Mouse (Mus musculus): ENCODE data around the gene Selenom. TPM values are rescaled to one million over a fixed set of nuclear protein-coding genes. Genes with fewer than 3 reads are reported as not detected.

Selenom gene
- polyA plus RNA-seq, 1 experiment from 2014 or later = 35.0 TPM

DNA sequence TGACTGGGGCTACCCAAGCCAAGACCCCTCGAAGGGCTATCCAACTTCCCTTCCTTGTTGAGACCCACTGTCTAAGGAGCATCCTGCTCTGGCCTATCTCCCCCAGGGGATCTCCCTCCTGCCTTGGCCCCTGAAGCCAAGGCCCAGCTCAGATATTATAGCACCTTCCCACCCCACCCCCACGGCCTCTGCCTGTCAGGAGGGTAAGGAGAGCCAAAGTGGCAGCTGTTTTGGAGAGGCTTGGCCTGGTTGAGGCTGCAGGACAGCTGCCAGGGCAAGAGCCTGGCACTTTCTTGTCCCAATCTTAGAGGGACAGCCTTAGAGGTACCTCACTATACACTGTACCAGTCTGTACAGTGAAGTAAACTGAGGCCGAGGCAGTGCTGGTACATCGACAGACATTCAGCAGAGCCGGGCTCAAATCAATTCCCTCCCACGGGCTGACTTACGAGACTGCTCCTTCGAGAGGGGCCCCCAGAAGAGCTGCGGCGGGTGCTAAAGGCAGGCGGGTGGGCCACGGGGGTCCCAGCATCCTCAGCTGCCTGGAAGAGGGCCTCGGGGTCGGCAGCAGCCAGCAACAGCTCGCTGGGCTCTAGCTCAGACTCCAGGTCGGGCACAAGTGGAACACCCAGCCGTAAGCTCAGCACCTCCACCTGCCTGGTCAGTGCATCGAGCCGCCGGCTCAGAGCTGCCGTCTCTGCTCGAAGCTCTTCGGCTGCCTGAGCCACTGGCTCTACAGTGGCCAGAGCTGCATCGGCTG lies 12.7 kb downstream of the Selenom start:
- H3K36me3 ChIP-seq = peaks cover 98% of the 10 kb centered on the region
- no peak overlapping the region for H3K27ac ChIP-seq
- DNase-seq (ENCODE audit: low spot score) = no peak
- no peaks in the 10 kb centered on the region for H3K27me3 ChIP-seq (ENCODE audit: low read depth, poor library complexity, severe bottlenecking)
- no peak overlapping the region for H3K4me3 ChIP-seq
- H3K9me3 ChIP-seq (replicated peaks) = no peaks in the 10 kb centered on the region
- no peaks in the 10 kb centered on the region for H3K4me1 ChIP-seq
- 92% methylated on average over 24 of the region's 24 CpGs for WGBS

DNA sequence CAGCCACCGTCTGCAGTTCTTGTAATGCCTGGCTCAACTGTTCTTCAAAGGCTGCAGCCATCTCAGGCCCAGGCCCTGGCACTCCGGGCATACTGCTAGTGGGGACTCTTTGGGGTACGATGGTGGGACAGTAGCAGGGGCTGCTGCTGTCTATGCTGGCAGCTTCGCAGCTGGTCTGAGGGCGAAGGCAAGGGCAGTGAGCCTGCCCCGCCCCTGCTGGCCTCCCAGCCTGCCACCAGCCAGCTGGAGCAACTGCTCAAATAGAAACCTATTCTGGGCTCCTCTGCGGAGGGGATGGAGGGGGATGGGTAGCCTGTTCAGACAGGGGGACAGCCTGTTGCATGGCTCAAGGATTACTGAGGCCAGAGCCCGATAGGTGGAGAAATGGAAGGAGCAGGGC lies 13.3 kb downstream of the Selenom start:
- H3K4me3 ChIP-seq = no peak overlapping the region
- H3K27me3 ChIP-seq (ENCODE audit: low read depth, poor library complexity, severe bottlenecking) = no peaks in the 10 kb centered on the region
- H3K36me3 ChIP-seq = peaks cover 98% of the 10 kb centered on the region
- no peak overlapping the region for H3K27ac ChIP-seq
- no peaks in the 10 kb centered on the region for H3K9me3 ChIP-seq (replicated peaks)
- H3K4me1 ChIP-seq = no peaks in the 10 kb centered on the region
- no peak for DNase-seq (ENCODE audit: low spot score)
- 88% methylated on average over 8 of the region's 8 CpGs for whole genome bisulfite sequencing

DNA sequence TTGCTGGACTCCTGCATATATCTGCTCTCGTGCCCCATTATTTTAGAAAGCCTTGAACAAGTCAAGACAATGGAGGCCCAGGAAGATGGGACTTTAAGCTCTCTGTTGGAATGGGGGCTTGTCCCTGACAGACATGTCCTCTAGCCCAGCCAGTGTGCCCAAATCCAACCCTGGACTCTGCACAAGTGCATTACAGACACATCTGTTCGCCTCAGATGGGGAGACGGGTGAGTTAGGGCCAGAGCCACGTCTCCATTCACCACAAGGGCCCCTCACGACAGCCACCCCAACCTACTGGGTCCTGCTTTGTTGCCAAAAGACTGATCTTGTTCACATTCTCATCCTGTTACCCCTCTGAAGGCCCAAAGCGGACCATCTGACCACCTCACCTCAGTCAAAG lies 13.7 kb downstream of the Selenom start:
- no peak for DNase-seq (ENCODE audit: low spot score)
- Histone ChIP-seq H3K4me1 (no peaks in the 10 kb centered on the region), H3K36me3 (peaks cover 98% of the 10 kb centered on the region), H3K4me3 (no peak overlapping the region), H3K27me3 (ENCODE audit: low read depth, poor library complexity, severe bottlenecking) (no peaks in the 10 kb centered on the region), H3K27ac (no peak overlapping the region), H3K9me3 (replicated peaks) (no peaks in the 10 kb centered on the region)
- 90% methylated on average over 6 of the region's 6 CpGs for WGBS

DNA sequence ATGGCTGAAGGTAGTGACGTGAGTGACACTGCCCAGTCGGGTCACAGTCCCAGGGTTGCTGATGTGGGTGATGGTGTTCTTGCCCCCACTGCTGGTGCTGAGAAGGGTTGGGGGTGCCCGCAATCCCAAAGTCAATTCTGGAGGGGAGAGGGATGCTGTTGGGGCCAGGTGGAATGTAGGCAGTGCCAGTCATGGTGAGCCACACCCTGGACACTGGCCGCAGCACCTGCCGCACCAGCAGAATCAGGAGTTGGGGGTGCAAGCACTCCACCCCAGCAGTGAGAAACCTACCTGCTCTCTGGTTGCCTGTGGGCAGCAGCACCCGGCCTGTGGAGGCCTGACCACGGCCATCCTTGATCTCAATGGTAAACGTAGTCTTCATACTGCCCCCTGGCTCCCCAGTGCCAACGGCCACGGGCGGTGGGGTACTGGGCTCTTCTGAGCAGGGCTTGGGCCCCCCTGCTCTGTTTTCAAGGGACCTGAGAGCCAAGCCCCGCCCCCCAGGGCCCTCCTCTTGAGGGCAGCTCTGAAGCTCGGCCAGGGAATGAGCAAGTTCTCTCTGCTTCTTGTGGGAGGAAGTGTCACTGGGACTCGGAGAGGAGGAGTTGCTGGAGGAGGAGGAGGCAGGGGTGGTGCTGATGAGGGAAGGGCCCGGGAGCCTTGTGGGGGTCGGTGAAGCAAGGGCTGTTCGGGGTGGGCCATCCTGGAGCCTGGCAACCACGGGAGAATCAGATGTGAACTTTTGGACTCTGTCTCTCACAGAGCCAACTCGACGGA lies 15.2 kb downstream of the Selenom start:
- no peak for DNase-seq (ENCODE audit: low spot score)
- Histone ChIP-seq H3K4me3 (no peak overlapping the region), H3K9me3 (replicated peaks) (no peaks in the 10 kb centered on the region), H3K4me1 (peaks cover under 1% of the 10 kb centered on the region; the same call in 1 of the 2 replicates), H3K36me3 (peaks cover 98% of the 10 kb centered on the region), H3K27me3 (ENCODE audit: low read depth, poor library complexity, severe bottlenecking) (no peaks in the 10 kb centered on the region), H3K27ac (no peak overlapping the region)
- WGBS = 84% methylated on average over 20 of the region's 20 CpGs

DNA sequence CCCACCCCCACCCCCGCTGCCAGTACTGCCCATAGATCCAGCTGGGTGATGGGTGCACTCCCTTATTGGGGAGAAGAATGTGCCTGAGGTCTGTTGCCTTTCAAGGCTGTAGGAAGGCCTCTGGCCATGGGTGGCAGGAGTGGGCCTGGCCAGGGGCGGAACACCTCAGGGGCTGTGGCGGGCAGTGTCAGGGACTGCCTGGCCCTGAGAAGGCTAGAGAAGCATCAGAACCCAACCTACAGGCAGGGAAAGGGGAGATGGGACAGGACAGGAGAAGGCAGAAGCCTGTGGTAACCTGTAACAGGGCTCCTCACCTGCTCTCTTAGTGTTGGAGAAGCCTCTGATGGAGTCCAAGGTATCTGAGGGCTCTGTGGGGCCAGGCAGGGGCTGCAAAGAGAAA lies 16.2 kb downstream of the Selenom start:
- no peak overlapping the region for H3K27ac ChIP-seq
- no peaks in the 10 kb centered on the region for H3K9me3 ChIP-seq (replicated peaks)
- WGBS = 98% methylated on average over 3 of the region's 3 CpGs
- peaks cover 11% of the 10 kb centered on the region for H3K4me1 ChIP-seq
- peaks cover 88% of the 10 kb centered on the region for H3K36me3 ChIP-seq
- no peak overlapping the region for H3K4me3 ChIP-seq
- no peaks in the 10 kb centered on the region for H3K27me3 ChIP-seq (ENCODE audit: low read depth, poor library complexity, severe bottlenecking)
- no peak for DNase-seq (ENCODE audit: low spot score)

DNA sequence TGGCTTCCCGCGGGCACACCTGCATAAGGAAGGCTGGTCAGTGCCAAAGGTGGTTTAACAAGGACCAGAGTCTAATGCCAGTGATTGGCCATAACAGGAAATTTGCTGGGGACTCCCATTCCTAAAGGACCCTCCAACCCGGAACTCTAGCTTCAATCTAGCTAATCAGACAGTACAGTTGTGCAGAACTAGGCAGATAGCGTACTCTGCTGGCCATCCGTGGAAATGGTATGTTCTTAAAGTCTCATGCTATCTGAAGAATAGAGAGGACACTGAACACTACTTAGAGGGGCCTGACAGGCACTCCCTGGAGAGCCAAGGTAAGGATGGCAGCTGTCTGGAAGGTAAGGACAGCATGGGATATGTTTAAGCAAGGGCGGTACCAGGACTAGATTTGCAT lies 17.1 kb downstream of the Selenom start:
- no peak for DNase-seq (ENCODE audit: low spot score)
- Histone ChIP-seq H3K36me3 (peaks cover 79% of the 10 kb centered on the region), H3K4me1 (peaks cover 20% of the 10 kb centered on the region), H3K27ac (no peak overlapping the region), H3K9me3 (replicated peaks) (no peaks in the 10 kb centered on the region), H3K27me3 (ENCODE audit: low read depth, poor library complexity, severe bottlenecking) (no peaks in the 10 kb centered on the region), H3K4me3 (no peak overlapping the region)
- 88% methylated on average over 6 of the region's 6 CpGs for WGBS

DNA sequence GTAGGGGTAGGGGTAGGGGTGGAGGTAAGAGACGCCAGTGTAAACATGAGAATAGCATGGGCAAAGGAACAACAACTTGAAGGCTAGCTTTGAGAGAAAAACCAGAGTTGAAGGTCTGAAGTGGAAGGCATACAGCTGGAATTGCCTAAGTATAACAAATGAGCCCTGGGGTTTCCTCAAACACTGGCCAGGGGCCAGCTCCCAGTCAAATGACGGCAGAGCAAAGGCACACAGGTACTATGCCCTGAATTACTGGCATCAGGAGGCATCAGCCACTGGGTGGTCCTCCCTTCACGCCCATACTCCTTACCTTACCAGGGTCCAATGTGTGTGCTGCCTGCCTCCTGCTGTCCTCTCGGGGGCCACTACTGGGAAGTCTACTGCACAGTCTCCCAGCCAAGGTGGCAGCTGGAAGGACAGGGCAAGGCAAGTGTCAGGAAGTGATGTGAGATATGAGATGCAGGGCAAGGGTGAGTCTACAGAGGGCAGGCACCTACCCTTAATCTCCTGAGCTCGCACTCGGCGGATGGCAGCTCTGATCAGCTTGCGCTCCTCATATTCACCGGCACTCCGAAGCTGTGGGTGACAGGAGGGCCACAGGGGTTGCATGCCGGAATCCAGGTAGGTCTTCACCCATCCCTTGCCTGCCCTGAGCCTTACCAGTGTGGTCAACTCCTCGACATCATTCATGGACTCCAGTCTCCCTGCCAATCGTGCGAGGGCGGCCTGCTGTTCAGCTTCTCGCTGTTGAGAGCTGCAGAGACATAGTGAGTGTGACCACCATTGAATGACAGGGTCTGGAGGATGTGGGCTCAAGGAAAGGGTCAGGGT lies 17.8 kb downstream of the Selenom start:
- no peak overlapping the region for H3K4me3 ChIP-seq
- H3K27me3 ChIP-seq (ENCODE audit: low read depth, poor library complexity, severe bottlenecking) = no peaks in the 10 kb centered on the region
- no peak for DNase-seq (ENCODE audit: low spot score)
- H3K9me3 ChIP-seq (replicated peaks) = no peaks in the 10 kb centered on the region
- 91% methylated on average over 16 of the region's 16 CpGs for WGBS
- no peak overlapping the region for H3K27ac ChIP-seq
- H3K4me1 ChIP-seq = peaks cover 25% of the 10 kb centered on the region
- H3K36me3 ChIP-seq = peaks cover 79% of the 10 kb centered on the region

DNA sequence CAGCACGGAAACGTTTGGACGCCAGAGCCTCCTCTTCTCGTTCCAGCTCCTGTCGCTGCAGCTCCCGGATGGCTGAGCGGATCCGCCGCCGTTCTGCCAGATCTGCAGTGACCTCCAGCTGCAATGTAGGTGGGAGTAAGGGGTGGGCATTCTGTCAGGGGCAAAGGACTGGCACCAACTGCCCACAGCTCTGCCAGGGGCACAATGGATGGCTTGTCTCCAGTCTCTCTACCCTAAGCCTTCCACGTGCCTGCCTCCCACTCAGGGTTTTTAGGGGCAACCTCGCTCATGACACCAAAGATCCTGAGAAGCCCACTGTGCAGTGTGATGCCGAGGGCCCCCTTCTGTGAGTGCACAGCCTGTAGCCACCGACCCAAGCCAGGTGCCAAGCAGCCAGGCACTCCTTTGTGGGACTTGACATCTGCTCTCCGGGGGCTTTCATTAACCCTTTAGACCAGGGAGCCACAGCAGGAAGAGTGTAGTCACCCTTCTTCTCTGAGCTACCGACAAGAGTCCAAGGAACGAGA lies 19.0 kb downstream of the Selenom start:
- no peak overlapping the region for H3K4me3 ChIP-seq
- H3K27me3 ChIP-seq (ENCODE audit: low read depth, poor library complexity, severe bottlenecking) = no peaks in the 10 kb centered on the region
- DNase-seq (ENCODE audit: low spot score) = no peak
- no peak overlapping the region for H3K27ac ChIP-seq
- peaks cover 35% of the 10 kb centered on the region for H3K4me1 ChIP-seq
- H3K9me3 ChIP-seq (replicated peaks) = no peaks in the 10 kb centered on the region
- peaks cover 67% of the 10 kb centered on the region for H3K36me3 ChIP-seq
- WGBS = 90% methylated on average over 17 of the region's 17 CpGs

DNA sequence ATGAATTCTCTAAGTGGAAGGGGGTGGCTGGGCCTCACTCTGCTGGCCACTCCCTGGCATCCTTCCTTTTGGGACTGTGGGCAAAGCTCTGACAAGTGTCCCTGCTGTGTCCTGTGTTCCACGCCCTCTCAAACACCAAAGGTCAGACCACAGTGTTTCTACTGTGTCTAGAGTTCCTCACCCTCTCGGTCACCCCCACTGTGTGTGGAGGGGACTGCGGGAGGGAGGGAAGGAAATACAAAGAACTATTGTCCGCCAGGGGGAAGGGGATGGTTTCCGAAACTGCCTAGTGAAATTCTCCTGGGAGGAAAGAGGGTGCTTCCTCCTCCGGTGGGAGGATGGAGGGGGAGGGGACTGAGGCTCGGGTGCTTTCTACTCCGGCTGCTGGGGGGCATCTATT lies 20.5 kb downstream of the Selenom start:
- DNase-seq (ENCODE audit: low spot score) = no peak
- no peaks in the 10 kb centered on the region for H3K9me3 ChIP-seq (replicated peaks)
- 23% methylated on average over 8 of the region's 8 CpGs for WGBS
- peaks cover 52% of the 10 kb centered on the region for H3K36me3 ChIP-seq
- peak overlapping the region; percentile 94 for H3K27ac ChIP-seq
- H3K4me1 ChIP-seq = peaks cover 37% of the 10 kb centered on the region
- H3K4me3 ChIP-seq = peak overlapping the region; percentile 65
- H3K27me3 ChIP-seq (ENCODE audit: low read depth, poor library complexity, severe bottlenecking) = no peaks in the 10 kb centered on the region

DNA sequence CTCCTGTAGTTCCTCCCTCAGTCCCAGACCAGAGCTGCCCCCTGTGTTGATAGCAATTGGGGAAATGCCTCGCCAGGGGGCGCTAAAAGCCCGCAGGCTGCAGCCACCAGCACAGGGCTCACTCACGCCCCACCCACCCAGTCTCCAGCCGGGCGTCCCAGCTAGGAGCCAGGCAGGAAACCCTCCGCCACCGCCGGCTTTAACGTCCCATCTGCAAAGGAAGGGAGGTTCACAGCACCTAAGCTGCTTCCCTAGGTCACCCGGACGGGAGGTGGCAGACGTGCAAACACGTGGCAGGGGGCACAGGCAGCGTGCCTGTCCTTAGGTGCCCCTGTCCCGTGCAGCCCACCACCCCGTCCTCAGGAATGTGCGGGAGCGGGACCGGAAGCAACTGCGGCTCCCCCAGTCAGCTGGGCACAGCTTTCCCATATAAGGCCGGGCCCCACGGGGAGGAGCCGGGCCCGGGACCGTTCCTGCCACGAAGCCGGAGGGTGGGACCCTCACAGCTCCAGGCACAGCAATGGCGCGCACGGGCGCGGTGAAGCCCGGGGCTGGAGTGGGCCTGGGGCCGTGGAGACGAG lies 21.0 kb downstream of the Selenom start:
- no peaks in the 10 kb centered on the region for H3K9me3 ChIP-seq (replicated peaks)
- H3K36me3 ChIP-seq = peaks cover 47% of the 10 kb centered on the region
- peak overlapping the region; percentile 65 for H3K4me3 ChIP-seq
- peaks cover 37% of the 10 kb centered on the region for H3K4me1 ChIP-seq
- peak overlapping the region; percentile 94 for H3K27ac ChIP-seq
- under 1% methylated on average over 36 of the region's 36 CpGs for WGBS
- DNase-seq (ENCODE audit: low spot score) = peak; percentile 99
- H3K27me3 ChIP-seq (ENCODE audit: low read depth, poor library complexity, severe bottlenecking) = no peaks in the 10 kb centered on the region

DNA sequence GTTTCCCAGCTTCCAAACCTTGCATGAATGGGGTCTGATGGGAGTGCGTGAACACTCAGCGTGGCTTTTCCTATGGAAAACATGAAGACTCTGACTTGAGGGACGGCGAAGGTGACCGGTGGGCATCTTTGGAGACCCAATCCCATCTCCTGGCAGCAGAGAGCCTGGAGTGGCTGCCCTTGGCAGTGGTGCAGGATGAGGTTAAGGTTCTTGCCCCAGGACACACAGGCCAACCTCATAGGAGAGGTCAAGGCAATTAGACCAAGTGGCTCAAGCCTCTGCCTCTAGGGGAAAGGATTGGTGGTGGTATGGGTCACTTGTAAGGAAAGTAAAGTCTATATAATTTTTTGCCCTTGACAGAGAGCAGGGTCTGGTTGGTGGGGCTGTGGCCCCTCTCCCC lies 21.6 kb downstream of the Selenom start:
- H3K27ac ChIP-seq = peak overlapping the region; percentile 94
- H3K4me1 ChIP-seq = peaks cover 37% of the 10 kb centered on the region
- peaks cover 41% of the 10 kb centered on the region for H3K36me3 ChIP-seq
- no peaks in the 10 kb centered on the region for H3K9me3 ChIP-seq (replicated peaks)
- H3K4me3 ChIP-seq = peak overlapping the region; percentile 65
- WGBS = 59% methylated on average over 5 of the region's 5 CpGs
- DNase-seq (ENCODE audit: low spot score) = no peak
- H3K27me3 ChIP-seq (ENCODE audit: low read depth, poor library complexity, severe bottlenecking) = no peaks in the 10 kb centered on the region

DNA sequence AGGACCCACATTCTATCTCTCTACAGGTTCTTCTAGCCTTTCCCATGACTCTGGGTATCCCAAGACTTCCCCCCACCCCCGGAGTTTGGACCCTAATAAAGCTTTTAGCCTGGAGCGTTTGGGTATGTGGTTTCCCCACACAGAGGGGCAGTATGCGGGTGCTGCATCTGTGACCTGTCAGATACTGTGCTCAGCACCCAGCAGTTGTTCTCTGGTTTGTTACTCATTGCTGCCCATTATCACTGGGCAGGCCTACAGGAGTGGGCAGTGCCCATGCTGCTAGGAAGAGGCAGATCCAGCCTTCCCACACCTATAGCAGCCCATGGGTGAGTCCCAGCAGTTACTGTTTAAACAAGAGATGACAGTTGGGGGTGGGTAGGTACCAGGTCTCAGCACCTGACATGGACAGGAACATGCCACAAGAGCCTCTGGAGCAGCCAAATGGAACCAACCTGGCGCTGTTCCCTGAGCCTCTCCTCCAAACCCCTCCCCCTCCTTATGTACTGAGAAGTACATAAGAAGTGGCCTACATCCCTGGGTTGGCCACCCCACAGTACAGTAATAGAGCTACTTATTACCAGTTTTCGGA lies 22.4 kb downstream of the Selenom start:
- no peak overlapping the region for H3K4me3 ChIP-seq
- peaks cover 37% of the 10 kb centered on the region for H3K4me1 ChIP-seq
- H3K27me3 ChIP-seq (ENCODE audit: low read depth, poor library complexity, severe bottlenecking) = no peaks in the 10 kb centered on the region
- DNase-seq (ENCODE audit: low spot score) = no peak
- WGBS = 96% methylated on average over 5 of the region's 5 CpGs
- H3K36me3 ChIP-seq = peaks cover 34% of the 10 kb centered on the region
- H3K27ac ChIP-seq = peak overlapping the region; percentile 94; the same call in 1 of the 2 replicates
- no peaks in the 10 kb centered on the region for H3K9me3 ChIP-seq (replicated peaks)

Data from limb, embryonic 10.5 days (tissue).